Mouse (Mus musculus) monocyte, adult 59 days (primary cell): ENCODE measurements around the gene 4932438A13Rik. TPM values are rescaled to one million over a fixed set of nuclear protein-coding genes. Genes with fewer than 3 reads are reported as not detected.

Experiments used
- total RNA-seq, 2 experiments: library from RNA; stranded (reverse); gene quantifications; one replicate each; pipeline ENCODE4 v1.2.4; 2023

The 4932438A13Rik gene
- 10 to 100 TPM; 67.7 to 68.2 TPM for total RNA-seq

DNA sequence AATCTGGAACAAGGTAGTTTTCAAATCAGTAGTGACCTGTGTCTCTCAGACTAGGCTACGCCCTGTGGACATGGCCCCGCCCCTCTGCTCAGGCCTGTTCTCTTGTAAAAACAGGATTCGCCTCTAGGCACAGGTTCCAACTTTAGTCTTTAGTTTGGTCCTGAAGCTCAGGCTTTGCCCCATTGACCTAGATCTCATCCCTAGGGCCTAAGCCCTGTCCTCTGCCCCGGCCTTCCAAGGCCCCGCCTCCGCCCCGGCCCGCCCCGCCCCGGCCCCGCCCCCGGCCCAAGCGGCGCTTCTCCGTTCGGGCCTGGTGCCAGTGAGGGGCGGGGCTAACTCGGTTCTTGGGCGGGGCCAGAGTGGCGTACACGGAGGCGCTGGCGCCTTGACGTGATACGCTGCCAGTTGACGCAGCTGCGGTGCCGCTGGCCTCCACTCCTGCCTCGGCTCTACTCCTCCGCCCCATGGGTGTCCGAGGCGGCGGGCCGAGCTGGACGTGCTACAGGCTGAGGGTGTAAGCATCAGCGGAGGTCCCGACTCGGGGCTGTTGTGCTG, at the start of gene 4932438A13Rik:
4932438A13Rik (plus strand) TSS at position 384 of the 555 bp plus-strand sequence.

DNA sequence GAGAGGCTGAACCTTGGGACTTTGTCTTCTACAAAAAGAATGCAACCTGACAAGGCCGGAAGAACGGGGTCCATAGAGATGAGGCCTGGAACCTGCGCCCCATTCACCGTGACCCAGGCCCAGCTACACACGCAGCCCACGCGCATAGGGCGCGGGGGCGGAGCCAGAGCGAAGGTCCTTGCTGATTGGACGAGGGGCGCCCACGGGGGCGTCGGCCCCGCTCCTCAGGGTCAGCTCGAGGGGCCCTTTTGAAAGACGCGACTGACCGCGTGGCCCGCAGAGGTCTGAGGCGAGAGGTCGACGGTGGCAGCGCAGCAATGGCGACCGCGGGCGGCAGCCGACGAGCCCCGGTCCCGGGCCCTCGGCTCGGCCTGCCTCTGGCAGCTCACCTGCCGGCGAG, 200.5 kb downstream of the 4932438A13Rik start, which contains the start of gene Adad1:
Adad1 (plus strand) TSS at position 122 of the 400 bp plus-strand sequence.

Other genes starting within 250 kb of the 4932438A13Rik start
- 1 to 10 TPM; 2.0 to 2.8 TPM for gene Bbs7, start 249.6 kb upstream of the 4932438A13Rik start, total RNA-seq
- under 1 TPM in 1 of 2 experiments, not detected in 1; 0.91 TPM for gene Trpc3, start 172.9 kb upstream of the 4932438A13Rik start, total RNA-seq
- gene Adad1, start 200.4 kb downstream of the 4932438A13Rik start, total RNA-seq, result not detected